Mouse (Mus musculus) gastrocnemius, postnatal 14 days (tissue): ENCODE measurements around the gene Large2. TPM values are rescaled to one million over a fixed set of nuclear protein-coding genes. Genes with fewer than 3 reads are reported as not detected.

Experiments
- DNase-seq: peaks from one replicate; pipeline ENCODE4 v3.0.0; 2021; ENCODE audit warnings: mixed read lengths
- intact Hi-C: fragments of 180-260 bp; cut with DNase I; formaldehyde crosslinking; loops from one replicate; pipeline ENCODE4 v1.15.1; 2025; ENCODE audit warnings: low total_unique reads
- total RNA-seq, 2 experiments: library from RNA; stranded (reverse); gene quantifications; 2 replicates each; pipeline ENCODE4 v1.2.3; 2021

Large2 gene
- total RNA-seq, 2 experiments from 2014 or later: 0.41 TPM; not detected in 1

DNA sequence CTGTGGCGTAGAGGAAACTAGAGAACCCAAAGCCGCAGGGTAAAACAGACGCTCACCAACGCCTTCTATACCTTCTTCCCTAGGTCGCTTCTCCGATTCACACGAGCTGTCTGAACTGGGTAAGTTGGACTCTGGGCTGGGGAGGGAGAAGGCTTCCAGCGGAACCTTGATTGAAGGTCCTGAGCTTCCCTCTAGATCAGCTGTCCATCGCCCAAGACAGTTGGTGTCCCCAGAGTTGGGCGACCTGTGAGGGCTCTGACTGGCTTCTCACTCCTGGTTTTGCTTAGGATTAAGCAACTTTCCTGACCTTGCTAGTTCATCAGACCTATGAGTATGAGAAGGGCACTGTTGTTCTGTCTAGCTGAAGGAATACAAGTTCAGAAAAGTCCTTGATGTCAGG, 1.1 kb upstream of the Large2 start:
- DNase-seq: no peak
- intact Hi-C loops: no loop called here

DNA sequence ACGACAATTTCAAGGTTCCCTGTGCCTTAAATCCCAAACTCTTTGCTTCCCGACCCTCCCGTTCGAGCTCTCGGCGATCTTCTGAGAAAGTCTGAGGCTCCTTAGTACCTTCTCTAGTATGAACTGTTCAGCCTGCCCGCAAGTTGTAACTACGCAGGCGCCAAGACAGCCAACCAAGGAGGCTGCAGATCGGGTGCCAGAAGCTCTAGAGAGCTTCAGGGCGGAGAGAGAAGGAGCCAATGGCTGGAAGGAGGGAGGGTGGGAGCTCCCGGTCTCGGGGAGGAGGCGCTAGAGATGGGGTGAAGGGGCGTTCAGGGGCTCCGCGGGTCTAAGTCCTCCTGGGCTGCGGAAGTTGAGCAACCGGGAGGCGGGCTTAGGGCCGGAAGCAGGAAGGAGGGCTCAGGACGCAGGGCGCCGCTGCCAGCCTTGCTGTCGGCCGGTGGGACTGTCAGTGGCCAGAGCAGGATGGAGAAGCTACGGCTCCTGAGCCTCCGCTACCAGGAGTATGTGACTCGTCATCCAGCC, 492 bp upstream of the Large2 start:
- intact Hi-C loops: no loop called here
- DNase-seq: peak; percentile 96

DNA sequence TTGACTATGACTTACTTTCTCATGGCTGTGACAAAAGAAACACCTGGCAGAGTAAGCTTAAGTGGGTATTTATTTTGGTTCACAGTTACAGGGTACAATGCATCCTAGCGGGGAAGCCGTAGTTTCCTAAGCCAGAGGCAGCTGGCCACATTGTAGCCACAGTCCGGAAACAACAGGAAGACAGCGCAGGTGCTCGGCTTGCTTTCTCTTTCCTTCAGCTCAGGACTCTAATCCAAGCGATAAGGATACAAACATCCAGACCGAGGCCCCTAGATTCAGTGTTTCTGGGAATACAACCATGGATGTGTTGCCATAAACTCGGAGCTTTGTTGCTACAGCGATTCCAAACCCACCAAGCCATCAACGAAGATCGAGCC, 1.2 kb downstream of the Large2 start:
- no peak for DNase-seq
- intact Hi-C loops: loop anchor here (5.0 kb wide), 1 partner anchor 64 kb away; no protein-coding TSS in a partner anchor

DNA sequence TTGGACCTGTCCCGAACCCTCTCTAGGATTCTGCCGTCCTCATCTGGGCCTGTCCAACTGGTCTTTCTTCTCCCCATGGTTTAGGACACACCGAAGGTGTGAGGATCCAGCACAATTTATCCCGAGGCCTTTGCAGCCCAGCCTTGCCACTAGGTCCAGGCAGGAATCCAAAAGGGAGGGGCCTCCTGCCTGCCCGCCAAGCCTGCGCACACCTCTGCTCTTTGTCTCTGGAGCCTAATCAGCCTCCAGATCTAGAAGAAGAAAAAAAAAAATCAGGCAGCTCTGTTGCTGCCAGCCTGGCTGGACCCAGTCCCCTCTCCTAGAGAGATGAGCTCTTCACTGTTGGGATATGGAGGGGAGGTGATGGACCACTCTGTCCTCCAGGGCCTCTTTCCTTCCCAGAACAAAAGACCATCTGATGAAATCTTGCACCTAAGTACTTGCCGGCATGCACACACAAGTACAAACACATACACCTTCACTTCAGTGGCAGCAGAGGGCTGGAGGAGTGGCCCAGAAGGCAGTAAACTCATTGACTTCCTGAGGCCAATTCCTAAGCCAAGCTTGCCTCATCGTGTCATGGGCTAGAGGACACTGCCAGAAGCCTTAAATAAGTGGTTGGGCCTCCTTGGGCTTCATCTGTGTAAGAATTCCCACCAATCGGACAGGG, 1.8 kb downstream of the Large2 start:
- DNase-seq: no peak
- intact Hi-C loops: loop anchor here (5.0 kb wide), 1 partner anchor 64 kb away; no protein-coding TSS in a partner anchor

- intact Hi-C loops: loop anchor here (5.0 kb wide), 1 partner anchor 65 kb away; no protein-coding TSS in a partner anchor
- no peak for DNase-seq
Measured at GRCm38 (mm10) chr2:92371971-92372690, 2.5 kb downstream of the Large2 start.

DNA sequence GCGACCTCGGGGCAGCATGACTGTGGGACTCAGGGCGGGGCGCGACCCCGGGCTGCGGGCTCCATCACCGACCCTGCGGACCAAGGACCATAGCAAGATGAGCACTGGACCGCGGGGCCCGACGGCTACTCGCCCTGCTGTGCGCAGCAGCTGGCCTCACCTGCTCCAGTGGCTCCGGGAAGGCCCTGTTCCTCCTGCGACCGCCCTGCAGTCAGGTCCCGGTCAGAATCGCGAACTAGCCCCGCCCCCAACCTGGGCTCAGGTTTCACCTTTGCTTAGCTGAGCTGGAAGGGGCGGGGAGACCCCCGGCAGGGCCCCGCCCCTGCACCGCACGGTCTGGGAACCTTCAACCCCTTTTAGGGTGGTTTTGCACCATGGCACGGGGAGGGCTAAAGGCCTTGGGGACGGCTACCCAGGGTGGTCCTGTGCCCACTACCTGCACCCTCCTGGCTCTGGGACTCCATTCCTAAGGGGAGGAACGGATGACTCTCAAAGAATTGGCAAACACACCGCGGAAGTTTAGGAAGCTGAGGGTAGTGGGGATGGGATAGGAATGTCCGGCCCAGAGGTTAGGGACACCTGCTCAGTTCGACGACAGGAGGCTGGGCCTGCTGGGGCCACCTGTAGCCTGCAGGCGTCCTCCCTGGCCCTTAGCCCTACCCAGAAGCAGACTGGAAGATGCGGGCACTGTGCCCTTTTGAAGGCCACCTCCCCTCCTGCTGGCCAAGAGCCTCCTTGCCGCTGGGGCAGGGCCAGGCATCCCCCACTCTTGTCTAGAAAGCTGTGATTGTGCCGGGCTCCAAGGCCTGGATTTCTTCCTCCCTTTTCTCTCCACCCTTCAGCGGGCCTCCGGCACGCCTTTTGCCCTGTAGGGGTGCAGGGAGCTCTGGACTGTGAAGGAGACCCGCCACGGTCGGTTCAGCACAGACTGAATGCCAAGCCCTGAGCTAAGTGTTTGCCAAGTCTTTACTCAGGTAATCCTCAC, 3.6 kb downstream of the Large2 start:
- intact Hi-C loops: loop anchor here (5.0 kb wide), 1 partner anchor 66 kb away; no protein-coding TSS in a partner anchor
- no peak for DNase-seq

DNA sequence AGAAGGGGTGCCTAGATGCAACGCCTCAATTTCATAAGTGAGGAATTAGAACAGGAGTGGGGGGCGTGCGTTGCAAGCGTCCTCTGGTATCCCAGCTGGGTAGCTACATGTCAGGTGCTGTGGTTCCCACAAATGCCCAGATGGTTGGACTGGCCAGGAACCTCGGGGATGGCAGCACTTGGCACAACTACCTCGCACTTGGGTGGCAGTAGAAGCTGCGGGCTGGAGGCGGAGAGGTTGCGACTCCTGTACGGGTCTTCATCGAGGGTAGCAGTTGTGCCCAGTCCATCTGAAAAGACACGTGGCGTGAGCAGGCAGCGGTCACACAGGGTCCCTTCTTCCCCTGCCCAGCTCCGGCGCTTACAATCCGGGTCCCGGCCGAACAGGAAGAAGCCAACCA, 4.3 kb downstream of the Large2 start:
- DNase-seq: no peak
- intact Hi-C loops: loop anchor here (5.0 kb wide), 1 partner anchor 67 kb away; no protein-coding TSS in a partner anchor

DNA sequence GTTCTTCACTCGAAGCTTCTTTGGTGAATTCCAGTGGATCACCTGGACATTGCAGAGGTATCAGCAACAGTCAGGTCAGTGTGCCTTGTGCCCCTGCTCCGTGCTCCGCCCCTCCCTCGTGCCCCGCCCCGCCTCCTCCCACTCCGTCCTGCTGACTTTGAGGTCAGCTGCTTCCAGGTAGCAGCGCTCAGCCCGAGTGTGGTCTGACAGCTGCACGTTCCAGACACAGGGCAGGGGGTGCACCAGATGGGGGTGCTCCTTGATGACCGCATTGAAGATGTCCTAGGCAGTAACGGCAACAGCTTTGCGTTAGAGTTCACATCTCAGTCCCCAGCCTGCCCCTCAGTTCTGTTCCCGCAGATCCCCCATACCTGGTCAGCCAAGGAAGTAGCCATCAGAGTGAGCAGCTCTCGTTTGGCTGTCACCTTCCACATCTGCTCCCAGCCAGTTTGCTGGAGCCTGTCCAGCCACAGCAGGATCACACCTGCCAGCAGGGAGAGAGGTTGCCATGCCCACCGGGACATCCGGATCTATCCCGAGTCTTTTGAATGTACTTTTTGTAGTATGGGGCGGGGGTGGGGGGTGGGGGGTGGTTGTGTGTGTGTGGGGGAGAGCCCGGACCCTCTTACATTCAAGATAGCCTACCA, 7.2 kb downstream of the Large2 start:
- intact Hi-C loops: no loop called here

DNA sequence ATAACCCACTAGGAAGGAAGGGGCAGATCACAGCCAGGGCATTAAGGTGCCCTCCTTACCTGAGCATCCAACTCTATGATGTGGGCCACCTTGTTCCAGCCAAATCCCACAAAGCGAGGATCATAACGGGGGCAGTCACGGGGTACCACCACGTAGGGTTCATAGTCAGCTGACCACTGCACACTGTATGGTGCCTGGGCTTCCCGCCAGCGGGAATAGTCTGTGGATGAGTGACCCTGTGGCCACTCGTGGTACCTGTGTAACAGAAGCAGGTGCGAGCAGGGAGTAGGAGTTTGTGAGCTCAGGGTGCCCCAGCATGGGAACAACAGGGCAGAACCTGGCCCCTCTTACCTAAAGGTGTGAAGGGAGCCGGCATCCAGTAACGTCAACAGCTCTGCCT, 9.1 kb downstream of the Large2 start:
- intact Hi-C loops: no loop called here

More for the DNA sequence above, 7.2 kb downstream of the Large2 start:
- no peak for DNase-seq

DNA sequence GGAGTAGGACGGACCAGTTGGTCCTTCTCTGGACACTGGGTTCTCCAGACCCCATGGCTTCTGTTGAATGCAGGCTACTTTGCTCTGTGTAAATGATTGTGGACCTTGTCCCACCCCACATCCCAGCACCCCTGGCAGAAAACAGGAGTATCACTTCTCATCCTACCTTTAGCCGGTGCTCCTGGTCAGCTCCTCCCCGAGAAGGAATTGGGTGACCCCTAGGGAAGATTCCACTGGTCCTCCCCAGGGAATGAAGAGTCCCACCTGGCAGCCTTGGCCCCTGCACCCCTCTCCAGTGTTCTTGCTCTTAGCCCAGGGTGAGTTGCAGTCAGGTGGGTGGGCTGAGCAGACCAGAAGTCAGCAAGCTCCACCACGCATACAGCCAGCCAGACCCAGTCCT, 10.6 kb downstream of the Large2 start:
- DNase-seq: peak; percentile 2
- intact Hi-C loops: no loop called here

More for the DNA sequence above, 9.1 kb downstream of the Large2 start:
- no peak for DNase-seq

DNA sequence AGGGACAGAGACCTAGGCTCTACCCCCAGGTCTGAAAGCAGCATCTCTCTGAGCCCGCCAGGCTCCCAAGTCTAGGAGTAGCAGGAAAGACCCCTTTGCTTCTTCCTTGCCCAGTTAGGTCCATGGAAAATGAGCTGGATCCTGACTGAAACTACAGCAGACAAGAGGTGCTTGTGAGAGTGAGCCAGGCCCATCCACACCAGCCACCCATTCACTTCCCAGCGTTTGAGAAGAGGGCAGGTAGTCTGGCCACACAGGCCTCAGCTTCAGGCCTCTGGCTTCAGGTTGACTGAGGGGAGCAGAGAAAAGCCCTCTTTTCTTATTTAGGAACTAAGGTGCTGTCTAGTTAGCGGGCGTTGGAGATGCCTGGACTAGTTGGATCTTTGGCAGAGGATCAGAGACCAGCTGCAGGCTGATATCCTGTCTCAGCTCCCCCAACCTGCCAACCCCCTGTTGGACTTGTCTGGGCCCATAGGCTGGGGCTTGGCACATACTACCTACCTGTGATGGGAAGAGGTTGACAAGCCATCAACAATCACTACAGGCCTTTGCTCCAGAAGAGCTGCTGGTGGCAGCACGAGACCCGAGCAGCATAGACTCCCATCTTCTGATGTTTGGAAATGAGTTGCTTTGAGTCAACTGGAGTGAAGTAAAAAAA, 12.0 kb downstream of the Large2 start:
- intact Hi-C loops: no loop called here
- DNase-seq: no peak

DNA sequence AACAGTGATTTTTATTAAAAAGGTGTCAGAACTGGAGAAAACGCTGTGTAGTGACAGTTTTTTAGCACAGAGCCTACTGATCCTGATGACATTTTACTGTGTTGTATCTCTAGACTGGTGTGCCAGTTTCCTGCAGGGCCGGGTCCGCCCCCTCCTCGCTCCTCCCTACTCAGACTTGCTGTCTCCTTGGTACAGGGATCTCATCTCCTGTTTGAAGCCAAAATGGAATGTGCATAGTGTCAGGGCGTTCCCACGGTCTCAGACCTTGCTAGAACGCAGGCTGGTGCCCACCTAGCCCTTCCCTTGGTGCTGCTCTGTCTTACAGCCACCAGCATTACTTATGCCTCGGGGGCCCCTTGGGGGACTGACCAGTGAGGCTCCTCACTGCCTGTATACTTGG, 12.9 kb downstream of the Large2 start:
- intact Hi-C loops: no loop called here
- no peak for DNase-seq

DNA sequence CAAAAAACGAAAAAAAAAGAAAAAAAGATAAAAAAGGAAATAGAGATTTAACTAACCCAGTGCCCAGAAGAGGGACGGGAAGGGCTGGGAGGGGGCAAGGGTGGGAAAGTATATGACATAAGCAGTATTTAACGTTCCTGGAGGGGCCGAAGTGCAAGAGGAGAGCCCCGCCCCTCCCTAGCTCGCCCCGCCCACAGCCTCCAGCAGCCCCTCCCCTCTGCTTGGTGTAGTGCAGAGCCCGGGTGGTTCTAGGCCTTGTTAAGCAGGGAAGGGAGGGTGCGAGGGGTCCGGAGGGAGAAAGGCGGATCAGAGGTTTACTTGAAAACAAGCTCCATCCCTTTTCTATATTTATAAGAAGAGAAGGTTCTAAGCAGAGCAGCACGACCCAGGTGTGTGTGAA, 13.8 kb downstream of the Large2 start:
- DNase-seq: no peak
- intact Hi-C loops: no loop called here

DNA sequence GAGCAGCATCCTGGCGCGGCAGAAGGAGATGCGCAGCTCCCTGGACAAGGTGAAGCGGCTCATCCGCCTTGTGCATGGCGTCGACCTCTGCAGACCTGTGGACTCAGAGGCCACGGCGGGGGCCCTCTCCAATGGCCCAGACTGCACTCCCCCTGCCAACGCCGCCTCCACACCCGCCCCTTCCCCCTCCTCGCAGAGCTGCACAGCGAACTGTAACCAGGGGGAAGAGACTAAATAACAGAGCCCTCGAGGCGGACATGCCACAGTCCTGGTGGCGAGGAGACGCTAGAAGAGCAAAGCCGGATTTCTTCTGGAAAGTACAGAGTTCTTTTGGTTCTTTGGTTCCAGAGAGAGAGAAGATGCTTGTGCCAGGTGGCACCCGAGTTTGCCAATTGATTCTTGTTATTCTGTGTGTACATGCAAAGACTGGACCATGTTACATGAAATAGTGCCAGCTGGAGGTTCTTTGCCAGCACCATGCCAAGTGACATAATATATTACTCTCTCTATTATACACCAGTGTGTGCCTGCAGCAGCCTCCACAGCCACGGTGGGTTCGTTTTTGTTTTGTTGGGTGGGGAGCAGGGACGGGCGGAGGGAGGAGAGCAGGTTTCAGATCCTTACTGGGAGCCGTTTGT, 14.4 kb downstream of the Large2 start:
- DNase-seq: no peak
- intact Hi-C loops: no loop called here

- intact Hi-C loops: no loop called here
- no peak for DNase-seq
Measured at GRCm38 (mm10) chr2:92359301-92359700, 15.4 kb downstream of the Large2 start.

GRCm38 (mm10) chr2:92354224-92354623, 20.4 kb downstream of the Large2 start:
- intact Hi-C loops: no loop called here
- no peak for DNase-seq

GRCm38 (mm10) chr2:92353402-92353801, 21.3 kb downstream of the Large2 start:
- intact Hi-C loops: no loop called here

GRCm38 (mm10) chr2:92350686-92351085, 24.0 kb downstream of the Large2 start:
- intact Hi-C loops: no loop called here
- DNase-seq: no peak

More at GRCm38 (mm10) chr2:92353402-92353801, 21.3 kb downstream of the Large2 start:
- DNase-seq: no peak
